Mouse (Mus musculus): Measurements from ENCODE around the gene Lhpp. TPM values are rescaled to one million over a fixed set of nuclear protein-coding genes. Genes with fewer than 3 reads are reported as not detected.

The Lhpp gene
- polyA plus RNA-seq, 1 experiment from 2014 or later: 17.7 TPM

DNA sequence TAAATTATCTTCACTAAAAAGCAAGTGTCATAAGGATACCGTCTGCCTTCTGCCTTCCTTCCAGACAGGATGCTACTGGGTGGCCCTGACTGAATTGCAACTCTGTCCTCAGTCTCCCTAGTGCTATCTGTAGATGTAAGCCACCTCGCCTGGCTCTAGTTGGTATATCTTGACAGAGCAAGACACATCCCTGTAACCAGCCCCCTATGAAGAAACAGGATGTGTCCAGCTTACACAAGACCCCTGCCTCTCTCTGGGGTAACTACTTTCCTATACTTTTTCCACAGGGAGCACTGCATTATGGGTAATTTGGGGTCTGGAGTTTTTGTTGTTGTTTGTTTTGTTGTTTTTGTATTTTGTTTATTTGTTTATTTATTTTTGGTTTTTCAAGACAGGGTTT, 65.5 kb downstream of the Lhpp start:
- Histone ChIP-seq H3K4me1 (peaks cover 8% of the 10 kb centered on the region), H3K27ac (no peak overlapping the region), H3K4me2 (replicated peaks) (no peak overlapping the region), H3K36me3 (no peaks in the 10 kb centered on the region), H3K4me3 (no peak overlapping the region), H3K9me3 (replicated peaks) (no peaks in the 10 kb centered on the region), H3K9ac (no peak overlapping the region), H3K27me3 (no peaks in the 10 kb centered on the region)
- WGBS: 87% methylated on average over 2 of the region's 2 CpGs
- no peak for ATAC-seq (ENCODE audit: low FRiP score)

- Histone ChIP-seq H3K27ac (no peak overlapping the region), H3K9ac (no peak overlapping the region), H3K4me1 (peaks cover 3% of the 10 kb centered on the region), H3K27me3 (no peaks in the 10 kb centered on the region), H3K4me3 (no peak overlapping the region), H3K36me3 (no peaks in the 10 kb centered on the region), H3K4me2 (replicated peaks) (no peak overlapping the region), H3K9me3 (replicated peaks) (no peaks in the 10 kb centered on the region)
- WGBS: 70% methylated on average over 4 of the region's 4 CpGs
- no peak for ATAC-seq (ENCODE audit: low FRiP score)
Measured at GRCm38 (mm10) chr7:132679117-132679516, 68.7 kb downstream of the Lhpp start.

- no peak overlapping the region for H3K9ac ChIP-seq
- no peak overlapping the region for H3K4me3 ChIP-seq
- no peak for ATAC-seq (ENCODE audit: low FRiP score)
- no peak overlapping the region for H3K27ac ChIP-seq
- no peak overlapping the region for H3K4me2 ChIP-seq (replicated peaks)
- H3K9me3 ChIP-seq (replicated peaks): no peaks in the 10 kb centered on the region
- no peaks in the 10 kb centered on the region for H3K27me3 ChIP-seq
- H3K36me3 ChIP-seq: no peaks in the 10 kb centered on the region
- 82% methylated on average over 6 of the region's 6 CpGs for WGBS
- no peaks in the 10 kb centered on the region for H3K4me1 ChIP-seq
Measured at GRCm38 (mm10) chr7:132679549-132679948, 69.1 kb downstream of the Lhpp start.

DNA sequence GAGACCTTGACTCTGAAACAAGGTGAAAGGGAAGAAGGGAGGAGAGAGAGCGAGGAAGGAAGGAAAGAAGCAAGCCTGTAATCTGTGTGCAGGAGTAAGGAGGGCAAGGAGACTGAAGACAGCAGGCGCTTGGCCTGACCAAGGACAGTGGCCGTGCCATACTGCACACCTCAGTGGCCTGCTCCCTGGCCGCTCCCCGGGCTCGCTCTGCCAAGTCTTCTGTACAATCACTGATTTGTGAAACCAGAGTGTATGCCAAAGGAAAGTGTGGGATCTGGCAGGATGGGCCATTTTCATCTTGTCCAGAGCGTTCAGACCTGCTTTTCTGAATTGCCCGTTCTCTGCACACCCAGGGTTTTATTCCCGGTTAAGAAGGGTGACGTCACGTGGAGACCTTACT, 70.9 kb downstream of the Lhpp start:
- H3K4me1 ChIP-seq: no peaks in the 10 kb centered on the region
- no peak for ATAC-seq (ENCODE audit: low FRiP score)
- no peak overlapping the region for H3K9ac ChIP-seq
- H3K9me3 ChIP-seq (replicated peaks): no peaks in the 10 kb centered on the region
- WGBS: 89% methylated on average over 11 of the region's 11 CpGs
- no peaks in the 10 kb centered on the region for H3K27me3 ChIP-seq
- no peaks in the 10 kb centered on the region for H3K36me3 ChIP-seq
- H3K4me3 ChIP-seq: no peak overlapping the region
- H3K27ac ChIP-seq: no peak overlapping the region
- no peak overlapping the region for H3K4me2 ChIP-seq (replicated peaks)

- Histone ChIP-seq H3K36me3 (no peaks in the 10 kb centered on the region), H3K27ac (no peak overlapping the region), H3K4me3 (no peak overlapping the region), H3K4me2 (replicated peaks) (no peak overlapping the region), H3K9ac (no peak overlapping the region), H3K4me1 (no peaks in the 10 kb centered on the region), H3K9me3 (replicated peaks) (no peaks in the 10 kb centered on the region), H3K27me3 (no peaks in the 10 kb centered on the region)
- ATAC-seq (ENCODE audit: low FRiP score): no peak
- WGBS: 88% methylated on average over 1 of the region's 1 CpGs
Measured at GRCm38 (mm10) chr7:132681831-132682230, 71.4 kb downstream of the Lhpp start.

- WGBS: 92% methylated on average over 3 of the region's 3 CpGs
- Histone ChIP-seq H3K4me3 (no peak overlapping the region), H3K9me3 (replicated peaks) (no peaks in the 10 kb centered on the region), H3K36me3 (no peaks in the 10 kb centered on the region), H3K27ac (no peak overlapping the region), H3K27me3 (no peaks in the 10 kb centered on the region), H3K9ac (no peak overlapping the region), H3K4me2 (replicated peaks) (no peak overlapping the region), H3K4me1 (no peaks in the 10 kb centered on the region)
- ATAC-seq (ENCODE audit: low FRiP score): no peak
Measured at GRCm38 (mm10) chr7:132682336-132682735, 71.9 kb downstream of the Lhpp start.

- WGBS: 84% methylated on average over 3 of the region's 3 CpGs
- H3K4me1 ChIP-seq: no peaks in the 10 kb centered on the region
- ATAC-seq (ENCODE audit: low FRiP score): no peak
Measured at GRCm38 (mm10) chr7:132682901-132683300, 72.5 kb downstream of the Lhpp start.

DNA sequence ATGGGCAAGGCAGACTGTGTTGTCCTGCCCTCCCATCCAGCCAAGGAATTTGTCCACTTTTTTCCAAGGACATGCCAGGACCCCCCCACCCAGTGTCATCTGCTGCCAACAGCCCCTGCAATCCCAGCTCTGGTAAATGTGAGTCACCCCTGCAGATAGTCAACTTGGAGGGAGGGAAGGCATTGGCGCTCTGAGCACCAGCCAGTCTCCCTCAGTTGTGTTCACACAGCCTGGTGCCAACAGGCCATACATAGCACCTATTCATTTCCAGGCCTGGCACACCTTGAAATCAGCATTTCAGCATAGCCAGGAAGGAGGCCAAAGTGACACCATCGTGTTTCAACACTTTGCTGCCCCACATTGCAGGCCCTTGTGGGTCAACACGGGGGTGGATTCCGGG, 73.5 kb downstream of the Lhpp start:
- H3K9me3 ChIP-seq (replicated peaks): no peaks in the 10 kb centered on the region
- H3K27ac ChIP-seq: no peak overlapping the region
- no peak overlapping the region for H3K4me3 ChIP-seq
- no peak for ATAC-seq (ENCODE audit: low FRiP score)
- no peak overlapping the region for H3K9ac ChIP-seq
- H3K4me2 ChIP-seq (replicated peaks): no peak overlapping the region
- no peaks in the 10 kb centered on the region for H3K36me3 ChIP-seq
- WGBS: 88% methylated on average over 4 of the region's 4 CpGs
- peaks cover 6% of the 10 kb centered on the region; the same call in 1 of the 2 replicates for H3K4me1 ChIP-seq
- no peaks in the 10 kb centered on the region for H3K27me3 ChIP-seq

More at GRCm38 (mm10) chr7:132682901-132683300, 72.5 kb downstream of the Lhpp start:
- no peak overlapping the region for H3K9ac ChIP-seq
- H3K27me3 ChIP-seq: no peaks in the 10 kb centered on the region
- H3K4me2 ChIP-seq (replicated peaks): no peak overlapping the region
- H3K4me3 ChIP-seq: no peak overlapping the region
- H3K27ac ChIP-seq: no peak overlapping the region
- H3K36me3 ChIP-seq: no peaks in the 10 kb centered on the region
- no peaks in the 10 kb centered on the region for H3K9me3 ChIP-seq (replicated peaks)

DNA sequence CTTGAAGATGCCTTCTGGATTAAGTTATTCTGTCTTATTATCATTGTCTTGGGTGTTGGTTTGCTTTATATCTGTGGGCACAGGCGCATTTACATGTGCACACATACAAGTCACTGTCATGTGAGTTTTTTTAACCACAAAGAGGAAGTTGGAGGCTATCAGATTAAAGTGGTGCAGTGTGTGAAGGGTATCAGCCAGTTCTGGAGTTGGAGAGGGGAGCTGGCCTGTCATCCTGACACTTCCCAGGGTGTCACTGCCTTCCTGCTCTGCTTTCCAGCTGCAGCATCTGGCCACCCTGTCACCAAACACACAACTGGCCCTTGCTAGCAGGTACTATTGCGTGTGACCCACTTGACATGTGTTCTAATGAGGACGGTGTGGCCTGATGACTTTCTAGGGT, 76.1 kb downstream of the Lhpp start:
- Histone ChIP-seq H3K27ac (no peak overlapping the region), H3K4me1 (peaks cover 6% of the 10 kb centered on the region; the same call in 1 of the 2 replicates), H3K4me3 (no peak overlapping the region), H3K9me3 (replicated peaks) (no peaks in the 10 kb centered on the region), H3K27me3 (no peaks in the 10 kb centered on the region), H3K4me2 (replicated peaks) (no peak overlapping the region), H3K36me3 (no peaks in the 10 kb centered on the region), H3K9ac (no peak overlapping the region)
- WGBS: 95% methylated on average over 3 of the region's 3 CpGs
- no peak for ATAC-seq (ENCODE audit: low FRiP score)

- no peak overlapping the region for H3K9ac ChIP-seq
- no peaks in the 10 kb centered on the region for H3K9me3 ChIP-seq (replicated peaks)
- H3K27me3 ChIP-seq: no peaks in the 10 kb centered on the region
- H3K27ac ChIP-seq: no peak overlapping the region
- H3K36me3 ChIP-seq: no peaks in the 10 kb centered on the region
- no peak for ATAC-seq (ENCODE audit: low FRiP score)
- H3K4me3 ChIP-seq: no peak overlapping the region
- 60% methylated on average over 2 of the region's 2 CpGs for WGBS
- H3K4me2 ChIP-seq (replicated peaks): no peak overlapping the region
- peaks cover 6% of the 10 kb centered on the region; the same call in 1 of the 2 replicates for H3K4me1 ChIP-seq
Measured at GRCm38 (mm10) chr7:132687897-132688296, 77.5 kb downstream of the Lhpp start.

- Histone ChIP-seq H3K9me3 (replicated peaks) (no peaks in the 10 kb centered on the region), H3K27ac (no peak overlapping the region), H3K4me3 (no peak overlapping the region), H3K4me2 (replicated peaks) (no peak overlapping the region), H3K9ac (no peak overlapping the region), H3K4me1 (peaks cover 6% of the 10 kb centered on the region; the same call in 1 of the 2 replicates), H3K27me3 (no peaks in the 10 kb centered on the region), H3K36me3 (no peaks in the 10 kb centered on the region)
- whole genome bisulfite sequencing: 44% methylated on average over 5 of the region's 5 CpGs
- no peak for ATAC-seq (ENCODE audit: low FRiP score)
Measured at GRCm38 (mm10) chr7:132688721-132689120, 78.3 kb downstream of the Lhpp start.

GRCm38 (mm10) chr7:132689722-132690121, 79.3 kb downstream of the Lhpp start:
- Histone ChIP-seq H3K9me3 (replicated peaks) (peaks cover 1% of the 10 kb centered on the region; the same call in 1 of the 2 replicates), H3K4me2 (replicated peaks) (no peak overlapping the region), H3K4me3 (no peak overlapping the region), H3K9ac (no peak overlapping the region), H3K4me1 (peaks cover 6% of the 10 kb centered on the region; the same call in 1 of the 2 replicates), H3K36me3 (no peaks in the 10 kb centered on the region), H3K27ac (no peak overlapping the region), H3K27me3 (no peaks in the 10 kb centered on the region)
- no peak for ATAC-seq (ENCODE audit: low FRiP score)
- WGBS: 72% methylated on average over 5 of the region's 5 CpGs

GRCm38 (mm10) chr7:132690716-132691472, 80.5 kb downstream of the Lhpp start:
- no peak overlapping the region for H3K9ac ChIP-seq
- no peaks in the 10 kb centered on the region for H3K27me3 ChIP-seq
- WGBS: 90% methylated on average over 14 of the region's 14 CpGs
- no peak overlapping the region for H3K4me2 ChIP-seq (replicated peaks)
- H3K9me3 ChIP-seq (replicated peaks): peaks cover 5% of the 10 kb centered on the region; the same call in 1 of the 2 replicates
- H3K36me3 ChIP-seq: no peaks in the 10 kb centered on the region
- ATAC-seq (ENCODE audit: low FRiP score): no peak
- peaks cover 6% of the 10 kb centered on the region; the same call in 1 of the 2 replicates for H3K4me1 ChIP-seq
- H3K4me3 ChIP-seq: no peak overlapping the region
- no peak overlapping the region for H3K27ac ChIP-seq
